Mouse (Mus musculus): Measurements from ENCODE around the gene Sec24a.
A peak's percentile ranks its signal among the peaks of the same experiment; 100 is the strongest.
"Not testable (repeated sequence)": the region's sequence is repeated elsewhere in the genome, so short reads cannot be mapped to it uniquely, and the experiment has no call there.

Sec24a gene

GRCm38 (mm10) chr11:51759251-51759650 is 4.2 kb downstream of the Sec24a start:
- no peak for DNase-seq

DNA sequence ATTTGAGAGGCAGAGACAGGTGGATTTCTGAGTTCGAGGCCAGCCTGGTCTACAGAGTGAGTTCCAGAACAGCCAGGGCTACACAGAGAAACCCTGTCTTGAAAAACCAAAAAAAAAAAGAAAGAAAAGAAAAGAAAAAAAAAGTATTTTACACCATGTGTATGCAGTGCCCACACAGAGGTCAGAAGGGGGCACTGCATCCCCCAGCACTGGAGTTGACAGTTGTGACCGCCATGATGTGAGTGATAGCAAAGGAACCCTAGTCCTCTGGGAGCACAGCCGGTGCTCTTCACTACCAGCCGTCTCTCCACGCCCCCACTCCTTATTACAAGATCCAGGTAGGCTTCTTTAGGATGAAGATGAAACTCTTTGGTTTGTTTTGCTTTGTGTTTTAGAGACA is 5.2 kb downstream of the Sec24a start:
- DNase-seq = not testable (repeated sequence)

DNA sequence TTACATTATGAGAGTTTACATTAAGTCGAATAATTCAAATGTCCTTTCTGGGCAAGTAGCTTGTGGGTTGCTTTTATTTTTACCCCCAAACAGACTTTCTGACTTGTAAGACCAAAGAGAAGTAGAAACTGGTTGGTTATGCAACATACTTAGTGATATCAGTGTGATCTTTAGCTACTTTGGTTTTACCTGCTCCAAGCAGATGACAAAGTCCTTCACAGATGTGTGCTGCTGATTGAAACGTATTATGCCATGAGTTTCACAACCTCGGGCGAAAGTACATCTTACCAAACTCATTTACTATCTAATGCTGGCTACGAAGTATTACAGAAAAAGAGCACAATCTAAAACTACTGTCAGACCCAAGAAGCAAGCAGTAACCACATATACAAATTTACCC is 5.8 kb downstream of the Sec24a start:
- DNase-seq = no peak

DNA sequence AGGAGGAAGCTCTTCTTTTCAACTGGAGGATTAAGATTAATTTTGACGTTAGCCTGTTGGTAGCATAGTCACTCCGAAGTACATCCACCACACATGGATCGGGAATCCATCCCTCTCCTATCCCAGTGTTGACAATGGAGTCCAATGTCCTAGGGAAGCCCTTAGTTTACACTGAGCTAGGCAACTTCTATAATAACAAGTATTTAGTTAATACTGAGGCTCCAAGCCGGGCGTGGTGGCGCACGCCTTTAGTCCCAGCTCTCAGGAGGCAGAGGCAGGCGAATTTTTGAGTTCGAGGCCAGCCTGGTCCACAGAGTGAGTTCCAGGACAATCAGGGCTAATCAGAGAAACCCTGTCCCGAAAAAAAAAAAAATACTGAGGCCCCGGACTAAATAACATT is 6.4 kb downstream of the Sec24a start:
- peak; percentile 14 for DNase-seq

DNA sequence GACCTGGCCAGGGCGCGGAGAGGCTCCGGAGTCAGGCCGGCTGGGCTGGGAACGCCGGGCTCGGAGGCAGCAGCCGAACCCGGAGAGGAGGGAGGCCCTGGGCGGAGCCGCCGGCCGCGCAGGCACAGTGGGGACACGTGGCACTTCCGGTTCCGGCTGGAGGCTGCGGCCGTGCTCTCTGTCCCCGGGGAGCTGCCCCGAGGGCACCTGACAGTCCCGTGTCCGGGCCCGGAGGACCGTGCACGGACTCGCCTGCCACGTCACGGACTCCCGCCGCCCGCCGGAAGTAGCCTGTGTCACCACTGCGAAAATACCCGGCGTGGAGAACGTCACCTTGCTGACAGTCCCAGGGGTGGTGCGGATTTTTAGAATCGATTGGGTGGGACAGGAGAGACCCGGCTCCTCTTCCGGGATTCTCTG is 7.1 kb downstream of the Sec24a start:
- DNase-seq = peak; percentile 90

DNA sequence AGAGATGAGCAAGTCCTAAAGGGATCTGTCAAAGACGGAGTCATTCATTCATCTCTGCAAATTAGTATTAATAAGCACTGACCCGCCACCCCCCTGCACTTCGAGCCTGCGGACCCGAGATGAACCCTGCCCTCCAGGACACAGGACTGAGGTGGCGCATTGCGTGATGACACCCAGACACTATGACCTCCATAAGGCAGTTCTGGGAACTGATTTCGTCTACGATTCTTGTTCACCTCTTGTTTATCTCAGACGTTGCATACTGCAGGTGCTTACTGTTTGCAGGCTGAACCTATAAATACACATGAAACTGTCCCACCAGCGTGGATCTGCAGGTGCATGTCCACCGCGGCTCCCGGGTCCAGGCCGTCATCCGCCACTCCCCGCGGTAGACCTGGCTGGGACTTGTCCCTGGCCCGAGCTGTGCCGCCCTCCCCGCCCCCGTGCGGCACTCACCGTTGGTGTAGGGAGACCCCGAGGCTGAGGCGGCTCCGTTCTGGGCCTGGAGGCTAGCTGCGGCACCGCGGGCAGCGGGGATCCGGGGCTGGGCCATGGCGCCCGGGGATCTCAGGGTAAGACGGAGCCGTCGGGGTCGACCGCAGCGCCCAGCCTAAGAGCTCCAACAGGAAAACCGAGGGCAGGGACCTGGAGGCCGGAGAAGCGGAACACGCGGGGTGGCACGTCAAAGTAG is 7.7 kb downstream of the Sec24a start:
- no peak for DNase-seq

DNA sequence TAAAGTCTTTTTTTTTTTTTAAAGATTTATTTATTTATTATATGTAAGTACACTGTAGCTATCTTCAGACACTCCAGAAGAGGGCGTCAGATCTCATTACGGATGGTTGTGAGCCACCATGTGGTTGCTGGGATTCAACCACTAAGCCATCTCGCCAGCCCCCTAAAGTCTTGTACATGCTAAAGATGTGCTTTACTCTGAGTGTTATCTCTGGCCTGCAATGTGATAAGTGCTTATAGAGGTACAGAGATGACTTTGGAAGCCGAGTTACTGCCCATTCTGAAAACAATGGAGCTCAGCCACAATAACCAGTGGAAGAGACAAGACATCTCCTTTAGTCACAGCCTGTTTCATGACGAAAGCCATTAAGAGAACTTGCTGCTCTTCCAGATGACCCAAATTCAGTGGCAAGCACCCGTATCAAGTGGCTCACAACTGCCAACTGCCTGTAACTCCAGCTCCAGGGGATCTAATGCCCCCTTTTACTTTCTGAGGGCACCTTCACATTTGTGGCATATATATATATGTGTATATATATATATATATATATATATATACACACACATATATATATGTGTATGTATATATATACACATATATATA is 11.7 kb downstream of the Sec24a start:
- DNase-seq = not testable (repeated sequence)

- no peak for DNase-seq
These were observed 17.3 kb downstream of the Sec24a start for GRCm38 (mm10) chr11:51746096-51746495.

DNA sequence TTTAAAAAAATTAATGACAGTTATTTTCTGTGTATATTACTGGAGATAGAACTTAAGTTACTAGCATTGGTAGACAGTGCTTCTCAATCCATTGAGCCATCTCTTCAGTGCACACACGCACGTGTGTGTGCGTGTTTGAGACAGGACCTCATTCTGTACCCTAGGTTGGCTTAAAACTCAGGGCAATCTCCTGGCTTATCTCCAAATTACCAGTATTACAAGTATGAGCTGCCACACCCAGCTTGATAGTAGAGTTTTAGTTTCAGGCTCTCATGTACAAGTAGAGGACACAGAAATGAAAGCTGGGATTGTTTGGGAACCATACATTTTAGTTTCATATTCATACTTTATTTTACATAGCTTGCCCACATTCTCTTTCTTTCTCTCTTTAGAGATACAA is 22.7 kb downstream of the Sec24a start:
- no peak for DNase-seq

DNA sequence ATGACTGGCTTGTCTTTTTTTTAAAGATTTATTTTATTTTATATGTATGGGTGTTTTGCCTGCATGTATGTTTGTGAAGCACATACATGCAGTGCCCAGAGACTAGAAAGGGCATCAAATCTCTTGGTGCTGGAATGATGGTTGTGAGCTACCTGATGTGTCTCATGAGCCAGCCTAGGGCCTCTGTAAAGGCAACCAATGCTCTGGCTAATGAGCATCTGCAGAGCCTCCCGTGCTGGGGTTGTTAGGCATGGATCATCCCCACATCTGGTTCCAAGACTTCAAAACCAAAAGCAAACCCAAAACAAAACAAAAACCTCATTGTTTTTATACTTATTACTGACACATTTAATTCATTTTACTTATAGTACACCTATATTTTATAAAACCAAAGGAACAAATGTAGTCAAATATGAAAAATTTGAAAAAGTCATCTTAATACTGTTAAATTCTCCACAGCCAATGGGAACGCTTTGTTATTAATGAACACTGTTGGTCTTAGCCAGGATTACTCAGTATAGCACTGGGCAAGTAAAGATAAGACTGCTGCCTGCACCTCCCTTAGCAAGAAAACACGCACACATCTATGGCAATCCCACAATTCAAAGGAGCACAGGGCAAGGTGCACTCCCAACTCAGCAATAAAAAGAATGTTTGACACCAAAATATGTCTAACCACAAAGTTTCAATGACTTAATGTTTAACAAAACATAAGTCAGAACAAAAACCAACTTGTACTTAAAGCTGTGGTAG is 24.6 kb downstream of the Sec24a start:
- no peak for DNase-seq

GRCm38 (mm10) chr11:51734218-51734617 is 29.2 kb downstream of the Sec24a start:
- not testable (repeated sequence) for DNase-seq

DNA sequence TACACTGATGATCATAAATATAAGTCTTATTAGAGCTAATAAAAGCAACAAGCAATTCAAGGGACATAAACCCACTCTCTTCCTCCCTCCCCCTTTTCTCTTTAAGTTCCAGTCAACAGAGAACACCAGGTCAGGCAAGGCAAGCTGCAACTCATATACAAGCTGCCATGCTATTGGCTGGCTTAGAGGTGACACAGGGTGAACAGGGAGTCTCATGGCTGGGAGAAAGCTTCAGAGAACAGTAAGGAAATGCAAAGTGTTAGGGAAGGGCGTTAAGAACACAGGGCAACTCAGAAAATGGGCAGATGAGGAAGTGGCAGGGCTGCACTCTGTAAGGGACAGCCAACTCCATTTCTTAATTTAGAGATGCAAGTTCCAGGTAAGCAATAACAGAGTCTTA is 30.6 kb downstream of the Sec24a start:
- DNase-seq = no peak

GRCm38 (mm10) chr11:51721066-51721465 is 42.4 kb downstream of the Sec24a start:
- DNase-seq = no peak

GRCm38 (mm10) chr11:51707080-51707479 is 56.4 kb downstream of the Sec24a start:
- no peak for DNase-seq

DNA sequence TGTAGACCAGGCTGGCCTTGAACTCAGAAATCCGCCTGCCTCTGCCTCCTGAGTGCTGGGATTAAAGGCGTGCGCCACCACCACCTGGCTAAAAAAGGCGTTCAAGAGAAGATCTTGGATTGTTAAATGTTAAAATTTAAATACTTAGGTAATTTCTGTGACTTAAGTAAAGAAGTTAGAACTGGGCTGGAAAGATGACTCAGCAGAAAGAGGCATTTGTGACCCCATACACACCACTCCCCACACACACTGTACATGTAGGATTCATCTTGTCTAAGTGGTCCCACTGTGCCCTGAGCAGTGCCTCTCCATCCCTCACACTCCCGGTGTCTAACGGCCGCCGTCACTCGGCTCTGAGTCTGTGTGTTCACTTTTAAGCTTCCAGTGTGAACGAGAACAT is 57.0 kb downstream of the Sec24a start:
- no peak for DNase-seq

DNA sequence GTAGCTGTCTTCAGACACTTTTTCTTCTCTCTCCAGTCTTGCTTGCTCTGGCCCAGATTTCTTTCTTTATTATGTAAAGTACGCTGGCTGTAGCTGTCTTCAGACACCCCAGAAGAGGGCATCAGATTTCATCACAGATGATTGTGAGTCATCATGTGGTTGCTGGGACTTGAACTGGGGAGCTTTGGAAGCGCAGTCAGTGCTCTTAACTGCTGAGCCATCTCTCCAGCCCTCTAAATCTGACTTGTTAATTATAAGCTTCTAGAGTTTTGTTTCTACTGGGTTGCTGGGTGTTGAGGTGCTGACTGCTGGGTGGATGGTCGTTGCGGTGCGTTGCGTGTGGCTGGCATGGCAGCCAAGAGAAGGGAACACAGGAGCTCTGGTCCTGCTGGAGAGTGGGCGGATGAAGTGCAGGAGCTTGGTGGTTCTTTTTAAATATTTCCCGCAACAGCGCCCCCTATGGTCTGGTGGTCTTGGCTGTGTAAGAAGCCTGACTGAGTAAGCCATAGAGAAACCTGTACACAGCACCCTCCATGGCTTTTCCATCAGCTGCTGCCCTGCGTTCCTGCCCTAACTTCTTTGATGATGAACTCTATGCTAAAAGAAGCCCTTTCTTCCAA is 59.9 kb downstream of the Sec24a start:
- no peak for DNase-seq

DNA sequence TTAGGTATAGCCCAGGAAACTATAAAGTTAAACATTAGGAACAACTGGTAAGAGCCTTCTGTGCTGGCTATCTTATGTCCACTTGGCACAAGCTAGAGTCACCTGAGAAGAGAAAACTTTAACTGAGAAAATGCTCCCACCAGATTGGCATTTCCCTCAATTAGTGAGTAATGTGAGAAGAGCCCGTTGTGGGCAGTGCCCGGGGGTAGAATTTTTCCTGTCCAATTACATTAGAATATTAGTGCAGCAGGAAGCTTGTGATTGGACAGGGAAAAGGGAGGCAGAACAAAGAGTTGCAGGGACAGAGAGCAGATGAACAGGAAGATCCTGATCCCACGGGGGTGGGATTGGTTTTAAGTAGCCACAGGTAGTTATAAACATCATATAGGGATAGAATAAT is 60.6 kb downstream of the Sec24a start:
- no peak for DNase-seq

DNA sequence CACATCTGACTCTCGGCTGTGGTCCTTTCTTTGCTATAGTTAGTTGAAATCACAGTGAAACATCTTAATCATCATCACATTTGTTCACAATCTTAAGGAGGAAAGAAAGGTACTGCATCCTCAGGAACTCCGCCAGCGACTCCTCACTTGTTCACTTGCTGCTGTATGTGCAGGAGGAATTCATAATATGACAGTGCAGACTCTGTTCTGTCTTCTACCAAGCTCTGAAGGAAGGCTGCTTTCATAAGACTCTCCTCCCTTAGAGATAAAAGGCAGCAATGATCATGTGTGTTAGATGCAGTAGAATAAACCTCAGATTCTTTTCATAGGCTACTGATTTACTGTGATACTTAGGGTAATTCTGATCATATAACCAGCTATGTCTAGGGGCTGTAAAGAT is 68.5 kb downstream of the Sec24a start:
- DNase-seq = no peak

- not testable (repeated sequence) for DNase-seq
These were observed 72.8 kb downstream of the Sec24a start for GRCm38 (mm10) chr11:51690597-51690996.

DNA sequence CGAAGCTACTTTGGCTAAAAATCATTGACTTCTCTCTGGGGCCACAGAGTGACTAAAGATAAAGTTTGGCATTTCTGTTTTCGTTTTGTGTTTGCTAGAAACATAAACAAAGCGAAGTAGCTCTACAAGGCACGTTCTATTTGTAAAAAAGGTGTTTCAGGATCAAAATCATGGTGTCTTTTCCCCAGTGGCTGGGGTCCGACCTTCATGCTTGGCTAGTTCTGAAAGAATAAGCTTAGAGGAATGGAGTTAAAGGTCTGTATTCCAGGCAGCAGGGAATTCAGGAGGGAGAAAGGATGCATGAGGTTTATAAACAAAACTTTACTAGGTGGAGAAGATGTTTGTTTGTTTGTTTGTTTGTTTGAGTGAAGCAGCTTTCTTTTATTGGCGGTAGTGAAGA is 74.1 kb downstream of the Sec24a start:
- no peak for DNase-seq

GRCm38 (mm10) chr11:51688330-51689328 is 74.8 kb downstream of the Sec24a start, which contains the start of gene 0610009B22Rik:
Gene 0610009B22Rik, minus strand, starts transcription at chr11:51688874.
- DNase-seq = peak; percentile 100

GRCm38 (mm10) chr11:51681976-51682374 is 81.5 kb downstream of the Sec24a start:
- DNase-seq = no peak
